Mouse (Mus musculus): ENCODE results near the gene Kdm4d. TPM values are rescaled to one million over a fixed set of nuclear protein-coding genes. Genes with fewer than 3 reads are reported as not detected.

Kdm4d gene
- 0.47 and 0.55 TPM in 2 replicates for polyA plus RNA-seq (2015; fragmentation: Nextera tagmentation; extraction: Ambion mirVana)

DNA sequence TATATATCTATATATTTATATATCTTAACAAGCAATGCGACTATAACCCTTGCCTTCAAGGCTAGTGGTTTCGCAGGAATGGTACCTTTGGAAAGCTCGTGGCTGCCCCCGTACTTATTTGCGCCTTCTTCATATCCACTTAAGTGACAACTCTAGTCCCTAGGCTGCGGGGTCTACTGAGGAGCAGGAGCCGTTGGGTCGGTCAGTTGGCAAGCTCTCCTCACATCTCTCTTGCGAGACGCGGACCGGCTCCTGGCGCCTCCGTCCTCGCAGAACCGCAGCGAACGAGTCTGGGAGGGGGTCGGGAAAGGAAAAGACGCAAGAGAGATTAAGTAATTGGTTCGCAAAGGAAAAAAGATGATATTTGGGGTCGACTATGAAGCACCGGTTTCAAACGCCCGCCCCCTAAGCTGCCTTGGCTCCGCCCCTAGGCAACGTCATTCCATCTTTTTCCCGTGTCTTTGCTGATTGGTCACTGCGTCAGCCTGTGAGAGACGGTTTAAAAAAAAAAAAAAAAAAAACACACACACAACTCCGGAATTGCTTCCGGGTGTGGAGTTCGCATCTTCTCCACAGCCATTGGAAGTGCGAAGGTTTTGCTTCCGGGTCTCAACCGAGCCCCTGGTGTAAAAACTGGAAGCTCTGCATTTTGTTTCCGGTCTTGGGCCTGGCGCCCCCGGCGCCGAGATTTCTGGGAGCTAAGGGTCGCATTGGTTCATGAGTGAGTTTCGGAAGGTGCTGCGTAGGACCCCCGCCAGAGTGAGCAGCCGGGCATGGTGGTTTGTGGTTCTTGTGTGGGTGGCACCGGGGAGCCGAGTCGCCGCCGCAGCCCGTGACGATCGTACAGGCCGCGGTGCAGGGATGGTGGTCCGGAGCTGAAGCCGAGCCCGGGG, at the start of gene Kdm4d, which contains the start of gene Cwc15:
Gene Kdm4d (minus strand): TSS at position 460 of the 893 bp plus-strand sequence.
Gene Cwc15 (plus strand): TSS at position 595 of the 893 bp plus-strand sequence.
- H3K36me3 ChIP-seq (ENCODE audit: insufficient read depth, low read length): peaks cover 27% of the 10 kb centered on the region
- H3K9me3 ChIP-seq (ENCODE audit: low read length): no peaks in the 10 kb centered on the region
- peak within 1 kb of the TSS; percentile 97 for H3K4me3 ChIP-seq (ENCODE audit: low read length)
- ATAC-seq (ENCODE audit: low FRiP score, low TSS enrichment): peak; percentile 99
- peak within 1 kb of the TSS; percentile 76 for H3K4me2 ChIP-seq (replicated peaks; ENCODE audit: low read depth, low read length)
- H3K27me3 ChIP-seq (ENCODE audit: insufficient read depth, low read length): no peaks in the 10 kb centered on the region
- peak within 1 kb of the TSS; percentile 67; the same call in 1 of the 2 replicates for H3K27ac ChIP-seq (ENCODE audit: low read length)
- WGBS: under 1% methylated on average over 59 of the region's 59 CpGs
- peaks cover 10% of the 10 kb centered on the region; the same call in 1 of the 2 replicates for H3K4me1 ChIP-seq (ENCODE audit: insufficient read depth, low read length)
- peak within 1 kb of the TSS; percentile 86 for H3K9ac ChIP-seq (replicated peaks; ENCODE audit: low read length)

DNA sequence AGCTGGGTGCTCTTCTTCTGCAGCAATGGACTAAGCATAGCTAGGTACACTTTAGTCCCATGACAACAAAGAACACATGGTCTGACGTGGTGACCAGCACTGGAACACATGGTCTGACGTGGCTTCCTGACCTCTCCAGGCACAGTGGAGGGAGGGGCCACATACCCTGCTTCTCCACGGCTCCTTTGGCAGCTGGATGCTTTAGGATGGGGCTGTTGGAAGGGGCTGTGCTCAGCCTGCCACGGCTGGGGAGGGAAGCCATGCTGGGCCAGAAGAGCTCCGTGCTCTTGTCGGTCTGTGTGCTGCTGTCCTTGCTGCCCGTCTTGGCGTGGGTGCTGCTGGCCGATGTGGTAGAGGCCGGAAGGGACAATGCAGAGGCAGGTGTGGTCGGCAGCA, 48.1 kb upstream of the Kdm4d start:
- ATAC-seq (ENCODE audit: low FRiP score, low TSS enrichment): 0 out of 2 replicates have a peak, but pooled peaks have one; percentile 13
- 73% methylated on average over 11 of the region's 11 CpGs for WGBS
- Histone ChIP-seq H3K36me3 (ENCODE audit: insufficient read depth, low read length) (peaks cover 67% of the 10 kb centered on the region), H3K4me2 (replicated peaks; ENCODE audit: low read depth, low read length) (no peak overlapping the region), H3K4me3 (ENCODE audit: low read length) (no peak overlapping the region), H3K27me3 (ENCODE audit: insufficient read depth, low read length) (no peaks in the 10 kb centered on the region), H3K27ac (ENCODE audit: low read length) (no peak overlapping the region), H3K9me3 (ENCODE audit: low read length) (no peaks in the 10 kb centered on the region), H3K4me1 (ENCODE audit: insufficient read depth, low read length) (no peaks in the 10 kb centered on the region), H3K9ac (replicated peaks; ENCODE audit: low read length) (no peak overlapping the region)

DNA sequence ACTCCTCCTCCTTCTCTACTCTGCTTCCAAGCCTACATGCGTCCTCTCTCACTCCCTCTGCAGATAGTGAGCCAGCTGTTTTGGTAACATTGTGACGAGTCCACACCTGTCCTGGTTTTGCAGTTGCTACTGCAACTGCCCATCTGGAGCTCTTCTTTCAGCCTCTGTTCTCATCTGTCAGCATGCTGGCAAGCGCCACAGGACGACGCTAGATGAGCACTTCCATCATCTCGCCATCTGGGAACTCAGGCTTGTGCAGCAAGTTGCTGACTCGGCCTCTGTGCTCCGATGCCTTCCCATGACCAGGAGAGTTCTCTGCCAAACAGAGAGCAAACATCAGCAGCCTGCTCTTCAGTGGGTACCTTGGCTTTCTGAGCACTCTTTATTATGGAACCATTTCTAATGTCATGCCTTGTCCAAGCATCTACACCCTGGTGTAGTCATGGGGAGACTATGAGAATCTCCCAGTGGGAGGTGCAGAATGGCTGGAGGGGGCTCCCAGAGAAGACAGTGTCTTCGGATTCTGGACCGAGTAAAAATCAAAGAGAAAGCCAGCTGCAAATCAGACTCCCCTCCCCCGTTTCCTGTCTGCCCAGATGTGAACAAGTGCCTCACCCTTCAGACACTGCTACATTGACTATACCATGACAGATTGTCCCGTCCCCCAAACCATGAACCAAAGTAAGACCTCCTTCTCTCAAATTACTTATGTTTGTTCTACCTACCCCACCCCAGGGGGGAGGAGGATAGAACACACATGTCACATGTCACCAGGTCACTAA, 47.5 kb upstream of the Kdm4d start:
- Histone ChIP-seq H3K9ac (replicated peaks; ENCODE audit: low read length) (no peak overlapping the region), H3K4me2 (replicated peaks; ENCODE audit: low read depth, low read length) (no peak overlapping the region), H3K27me3 (ENCODE audit: insufficient read depth, low read length) (no peaks in the 10 kb centered on the region), H3K36me3 (ENCODE audit: insufficient read depth, low read length) (peaks cover 62% of the 10 kb centered on the region), H3K27ac (ENCODE audit: low read length) (no peak overlapping the region), H3K4me1 (ENCODE audit: insufficient read depth, low read length) (no peaks in the 10 kb centered on the region), H3K4me3 (ENCODE audit: low read length) (no peak overlapping the region), H3K9me3 (ENCODE audit: low read length) (no peaks in the 10 kb centered on the region)
- 69% methylated on average over 12 of the region's 12 CpGs for WGBS
- ATAC-seq (ENCODE audit: low FRiP score, low TSS enrichment): peak; percentile 20; the same call in 1 of the 2 replicates

DNA sequence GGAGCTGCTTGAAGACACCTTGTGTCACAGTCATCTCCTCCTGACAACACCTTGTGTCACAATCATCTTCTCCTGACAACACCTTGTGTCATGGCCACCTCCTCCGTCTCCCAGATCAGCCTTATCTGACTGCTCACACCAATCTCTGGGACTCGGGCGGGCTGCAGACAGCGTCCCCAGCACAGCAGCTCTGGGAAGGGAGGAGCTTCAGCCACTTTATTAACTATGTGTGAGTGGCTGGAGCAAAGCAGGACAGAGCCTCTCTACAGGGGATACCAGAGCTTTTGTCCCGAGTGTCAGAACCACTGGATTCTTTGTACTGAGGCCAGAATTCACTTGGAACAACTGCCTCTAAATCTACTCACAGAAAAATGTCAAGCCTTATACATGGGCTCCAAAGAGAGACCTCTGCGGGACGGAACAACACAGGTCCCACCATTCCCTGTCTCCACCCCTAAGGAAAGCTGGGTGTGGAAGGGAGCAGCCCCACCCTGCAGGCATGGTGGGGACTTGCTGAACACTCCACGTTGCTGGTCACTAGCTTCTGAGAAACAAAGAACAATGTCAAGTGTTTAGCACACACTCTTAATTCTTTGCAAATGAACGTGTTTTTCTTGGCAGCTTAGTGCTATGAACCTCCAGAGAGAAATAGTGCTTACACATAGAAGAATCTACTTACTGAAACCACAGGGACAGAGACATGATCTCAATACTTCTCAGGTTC, 43.9 kb upstream of the Kdm4d start:
- H3K4me1 ChIP-seq (ENCODE audit: insufficient read depth, low read length): no peaks in the 10 kb centered on the region
- no peak overlapping the region for H3K4me2 ChIP-seq (replicated peaks; ENCODE audit: low read depth, low read length)
- WGBS: 68% methylated on average over 9 of the region's 9 CpGs
- peaks cover 59% of the 10 kb centered on the region for H3K36me3 ChIP-seq (ENCODE audit: insufficient read depth, low read length)
- no peak overlapping the region for H3K4me3 ChIP-seq (ENCODE audit: low read length)
- no peak overlapping the region for H3K9ac ChIP-seq (replicated peaks; ENCODE audit: low read length)
- H3K27ac ChIP-seq (ENCODE audit: low read length): 0 out of 2 replicates have a peak overlapping the region, but pooled peaks have one; percentile 20
- no peak for ATAC-seq (ENCODE audit: low FRiP score, low TSS enrichment)
- H3K27me3 ChIP-seq (ENCODE audit: insufficient read depth, low read length): no peaks in the 10 kb centered on the region
- H3K9me3 ChIP-seq (ENCODE audit: low read length): no peaks in the 10 kb centered on the region

DNA sequence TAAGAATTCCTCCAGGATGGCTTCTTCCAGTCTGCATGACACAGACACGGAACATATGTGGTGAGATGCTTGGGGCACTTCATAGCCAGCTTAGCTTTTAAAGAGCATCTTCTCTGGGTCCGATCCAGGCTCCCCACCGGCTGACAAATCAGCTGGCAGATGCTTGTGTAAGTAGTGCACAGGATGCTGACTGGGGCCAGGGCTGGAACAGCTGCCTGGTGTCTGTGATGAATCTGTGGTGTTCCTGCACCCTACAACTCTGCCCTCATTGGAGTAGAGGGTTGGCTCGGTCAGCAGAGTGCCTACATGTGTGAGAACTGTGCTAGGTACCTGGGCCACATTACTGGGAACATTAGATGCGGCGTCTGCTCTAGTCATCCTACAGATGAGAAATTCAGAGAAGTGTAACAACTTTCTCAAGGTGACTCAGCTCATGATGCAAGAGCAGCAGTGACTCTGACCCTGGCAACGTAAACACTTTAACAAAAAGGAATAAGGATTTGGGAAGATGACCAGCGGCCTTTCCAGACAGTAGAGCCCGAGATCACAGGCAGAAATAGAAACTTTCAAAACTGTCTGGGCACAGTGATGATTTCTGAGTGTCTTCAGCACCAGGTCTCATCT, 34.7 kb upstream of the Kdm4d start:
- H3K27ac ChIP-seq (ENCODE audit: low read length): no peak overlapping the region
- 87% methylated on average over 9 of the region's 9 CpGs for WGBS
- no peaks in the 10 kb centered on the region for H3K9me3 ChIP-seq (ENCODE audit: low read length)
- H3K4me2 ChIP-seq (replicated peaks; ENCODE audit: low read depth, low read length): no peak overlapping the region
- no peak overlapping the region for H3K4me3 ChIP-seq (ENCODE audit: low read length)
- no peaks in the 10 kb centered on the region for H3K27me3 ChIP-seq (ENCODE audit: insufficient read depth, low read length)
- H3K36me3 ChIP-seq (ENCODE audit: insufficient read depth, low read length): 0 out of 2 replicates have a peak, but pooled peaks cover 5% of the 10 kb centered on the region
- H3K9ac ChIP-seq (replicated peaks; ENCODE audit: low read length): no peak overlapping the region
- no peaks in the 10 kb centered on the region for H3K4me1 ChIP-seq (ENCODE audit: insufficient read depth, low read length)
- ATAC-seq (ENCODE audit: low FRiP score, low TSS enrichment): no peak

DNA sequence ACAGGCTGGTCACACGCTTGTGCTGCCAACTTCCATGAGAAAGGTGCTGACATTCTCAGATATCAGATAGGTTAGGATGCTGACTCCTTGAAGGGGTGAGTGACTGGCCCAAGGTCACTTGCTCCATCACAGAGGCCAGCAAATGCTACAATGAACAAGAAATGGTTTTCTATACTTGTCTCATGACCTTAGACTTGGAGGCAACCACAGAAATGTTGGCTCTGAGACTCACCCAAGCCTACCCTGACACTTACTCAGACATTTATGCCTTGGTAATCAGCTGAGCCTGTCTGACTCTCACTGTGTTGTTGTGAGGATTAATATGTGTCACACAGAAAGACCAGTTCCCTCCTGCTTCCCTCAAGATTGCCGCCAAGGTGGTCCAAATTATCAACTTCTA, 33.4 kb upstream of the Kdm4d start:
- no peaks in the 10 kb centered on the region for H3K4me1 ChIP-seq (ENCODE audit: insufficient read depth, low read length)
- no peak overlapping the region for H3K4me2 ChIP-seq (replicated peaks; ENCODE audit: low read depth, low read length)
- ATAC-seq (ENCODE audit: low FRiP score, low TSS enrichment): no peak
- H3K27ac ChIP-seq (ENCODE audit: low read length): no peak overlapping the region
- no peaks in the 10 kb centered on the region for H3K27me3 ChIP-seq (ENCODE audit: insufficient read depth, low read length)
- WGBS: 92% methylated on average over 2 of the region's 2 CpGs
- no peaks in the 10 kb centered on the region for H3K36me3 ChIP-seq (ENCODE audit: insufficient read depth, low read length)
- no peaks in the 10 kb centered on the region for H3K9me3 ChIP-seq (ENCODE audit: low read length)
- H3K4me3 ChIP-seq (ENCODE audit: low read length): no peak overlapping the region
- H3K9ac ChIP-seq (replicated peaks; ENCODE audit: low read length): no peak overlapping the region

DNA sequence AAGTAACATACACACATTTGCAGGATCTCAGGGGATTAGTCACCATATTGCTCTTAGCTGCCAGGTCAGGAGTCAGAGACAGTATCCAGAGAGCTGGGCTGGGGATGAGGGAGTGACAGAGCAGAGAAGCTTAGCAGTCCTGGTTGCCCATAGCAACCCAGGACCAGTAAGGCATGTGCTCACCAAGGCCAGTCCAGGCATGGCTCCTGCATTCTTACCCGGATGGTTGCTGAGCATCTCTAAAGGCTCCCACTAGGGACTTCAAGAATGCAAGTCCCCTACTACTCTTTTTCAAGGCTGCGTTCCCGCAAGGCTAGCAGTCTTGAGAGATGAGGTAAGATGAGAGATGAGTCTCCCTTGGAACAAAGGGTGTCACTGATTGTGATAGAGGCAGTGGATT, 32.0 kb upstream of the Kdm4d start:
- Histone ChIP-seq H3K27ac (ENCODE audit: low read length) (no peak overlapping the region), H3K27me3 (ENCODE audit: insufficient read depth, low read length) (no peaks in the 10 kb centered on the region), H3K36me3 (ENCODE audit: insufficient read depth, low read length) (no peaks in the 10 kb centered on the region), H3K4me1 (ENCODE audit: insufficient read depth, low read length) (no peaks in the 10 kb centered on the region), H3K4me3 (ENCODE audit: low read length) (no peak overlapping the region), H3K9me3 (ENCODE audit: low read length) (no peaks in the 10 kb centered on the region), H3K9ac (replicated peaks; ENCODE audit: low read length) (no peak overlapping the region), H3K4me2 (replicated peaks; ENCODE audit: low read depth, low read length) (no peak overlapping the region)
- ATAC-seq (ENCODE audit: low FRiP score, low TSS enrichment): no peak
- WGBS: 66% methylated on average over 3 of the region's 3 CpGs

DNA sequence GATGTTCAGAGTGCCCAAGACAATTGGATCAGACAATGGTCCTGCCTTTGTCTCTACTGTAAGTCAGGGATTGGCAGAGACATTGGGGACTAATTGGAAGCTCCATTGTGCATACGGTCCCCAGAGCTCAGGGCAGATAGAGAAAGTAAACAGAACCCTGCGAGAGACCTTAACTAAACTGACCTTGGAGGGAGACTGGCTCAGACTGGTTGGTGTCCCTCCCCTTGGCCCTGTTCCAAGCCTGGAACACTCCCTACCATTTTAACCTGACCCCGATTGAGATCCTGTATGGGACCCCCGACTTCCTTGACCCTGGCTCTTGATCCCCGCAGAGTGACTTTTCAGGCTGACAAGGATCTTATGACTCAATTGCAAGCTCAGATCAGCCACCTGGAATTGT, 29.7 kb upstream of the Kdm4d start:
- no peak overlapping the region for H3K4me2 ChIP-seq (replicated peaks; ENCODE audit: low read depth, low read length)
- no peak overlapping the region for H3K4me3 ChIP-seq (ENCODE audit: low read length)
- H3K27ac ChIP-seq (ENCODE audit: low read length): no peak overlapping the region
- 52% methylated on average over 5 of the region's 5 CpGs for WGBS
- no peak for ATAC-seq (ENCODE audit: low FRiP score, low TSS enrichment)
- no peaks in the 10 kb centered on the region for H3K36me3 ChIP-seq (ENCODE audit: insufficient read depth, low read length)
- no peaks in the 10 kb centered on the region for H3K4me1 ChIP-seq (ENCODE audit: insufficient read depth, low read length)
- H3K9me3 ChIP-seq (ENCODE audit: low read length): no peaks in the 10 kb centered on the region
- H3K27me3 ChIP-seq (ENCODE audit: insufficient read depth, low read length): no peaks in the 10 kb centered on the region
- no peak overlapping the region for H3K9ac ChIP-seq (replicated peaks; ENCODE audit: low read length)

DNA sequence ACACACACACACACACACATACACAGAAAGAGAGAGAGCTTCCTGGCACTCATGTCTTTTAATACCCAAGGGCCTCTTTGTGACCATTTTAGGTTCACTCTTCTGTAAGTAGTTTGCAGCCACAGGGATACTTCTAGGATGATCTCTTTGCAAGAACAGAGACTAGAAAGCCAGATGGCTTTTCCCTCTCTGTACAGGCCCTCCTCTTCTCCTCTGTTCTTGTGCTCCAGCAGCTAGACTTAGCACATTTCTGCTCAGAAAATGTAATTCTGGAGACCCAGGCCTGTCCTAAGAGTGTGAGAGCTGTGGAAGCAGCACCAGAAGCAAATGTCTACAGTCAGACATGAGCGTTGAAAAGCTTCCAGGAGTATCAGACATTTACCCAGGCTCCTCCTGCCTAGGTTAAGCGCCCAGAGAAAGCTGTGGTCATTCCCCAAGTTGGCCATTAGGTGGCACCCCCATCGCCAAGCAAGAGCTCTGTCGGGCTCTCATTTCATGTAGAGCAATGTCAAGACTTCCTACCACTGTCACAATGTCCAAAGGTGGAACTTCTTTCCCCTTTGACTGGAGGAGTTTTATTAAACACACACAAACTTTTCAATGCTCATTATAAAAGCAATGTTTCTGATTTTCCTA, 23.2 kb upstream of the Kdm4d start:
- H3K4me2 ChIP-seq (replicated peaks; ENCODE audit: low read depth, low read length): no peak overlapping the region
- H3K4me1 ChIP-seq (ENCODE audit: insufficient read depth, low read length): no peaks in the 10 kb centered on the region
- peak; percentile 63; the same call in 1 of the 2 replicates for ATAC-seq (ENCODE audit: low FRiP score, low TSS enrichment)
- H3K4me3 ChIP-seq (ENCODE audit: low read length): no peak overlapping the region
- H3K9ac ChIP-seq (replicated peaks; ENCODE audit: low read length): no peak overlapping the region
- no peaks in the 10 kb centered on the region for H3K9me3 ChIP-seq (ENCODE audit: low read length)
- H3K27ac ChIP-seq (ENCODE audit: low read length): no peak overlapping the region
- WGBS: 4% methylated on average over 4 of the region's 4 CpGs
- H3K36me3 ChIP-seq (ENCODE audit: insufficient read depth, low read length): no peaks in the 10 kb centered on the region
- H3K27me3 ChIP-seq (ENCODE audit: insufficient read depth, low read length): no peaks in the 10 kb centered on the region
